Mouse (Mus musculus) erythroblast, embryonic 14.5 days (primary cell): ENCODE results near the gene Mpped2.

Experiments
- GATA1 ChIP-seq: IDR thresholded peaks from 2 replicates; pipeline ENCODE4 v1.6.1; 2012; ENCODE audit warnings: low read length, inconsistent platforms, mixed read lengths
- TAL1 ChIP-seq: IDR thresholded peaks from 3 replicates; pipeline ENCODE4 v1.6.1; 2012; ENCODE audit warnings: low read length, inconsistent platforms, mixed read lengths

DNA sequence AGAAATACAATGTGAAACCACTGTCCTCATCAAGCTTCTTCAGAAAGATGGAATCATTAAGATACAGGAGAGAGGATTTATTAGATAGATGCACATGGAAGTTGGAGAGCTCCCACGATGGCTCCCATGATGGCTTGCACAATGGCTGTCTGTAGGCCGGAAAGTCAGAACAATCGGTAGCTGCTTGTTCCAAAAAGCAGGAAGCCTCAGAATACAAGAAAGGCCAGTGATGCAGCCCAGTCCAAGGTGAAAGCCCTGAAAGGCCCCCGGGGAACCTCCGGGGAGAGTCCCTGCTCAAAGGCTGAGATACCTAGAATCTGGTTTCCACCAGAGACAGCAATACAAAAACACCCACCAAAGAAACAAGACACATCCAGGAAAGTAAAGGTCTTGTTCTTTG is 195.1 kb downstream of the Mpped2 start:
- TF ChIP-seq TAL1: no peak
- no peak for TF ChIP-seq GATA1
